ENCODE assay signal across 8 mouse cellular contexts in the genomic region with DNA sequence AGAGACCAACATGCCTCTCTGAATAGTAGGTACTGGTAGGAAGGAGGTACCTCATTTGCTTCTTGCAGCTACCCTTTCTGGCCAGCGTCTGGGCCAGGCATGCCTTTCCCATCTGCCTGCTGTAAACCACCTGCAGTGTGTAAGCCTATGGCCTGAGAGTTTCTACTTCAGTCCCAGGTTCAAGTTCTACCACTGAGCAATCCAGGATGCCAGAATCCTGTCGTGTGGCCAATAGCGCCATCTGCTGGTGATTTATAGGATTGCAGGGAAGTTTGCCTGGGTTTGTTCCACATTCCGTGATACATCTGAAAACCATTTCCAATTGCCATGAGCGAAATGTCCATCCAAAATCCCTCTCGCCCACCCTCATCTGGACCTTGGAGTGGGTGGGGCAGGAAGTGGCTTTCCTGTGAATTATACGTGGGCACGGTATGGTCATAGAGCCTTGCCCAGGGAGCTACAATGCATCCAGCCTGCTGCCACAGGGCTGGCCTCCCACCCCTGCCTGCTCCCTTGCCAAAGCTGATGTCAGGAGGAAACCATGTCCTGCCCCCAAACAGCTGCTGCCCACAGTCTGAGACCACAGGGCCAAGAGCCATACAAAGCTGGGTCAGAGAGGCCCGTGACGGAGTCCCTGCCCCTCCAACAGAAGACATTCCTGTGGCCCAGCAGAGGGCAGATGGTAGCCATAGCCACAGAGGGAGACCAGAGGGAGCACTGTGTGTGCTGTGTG.
DNase-seq lines count a peak whose midpoint lies in the region; ATAC-seq and TF ChIP-seq lines count a peak whose summit lies in the region.

No protein-coding gene starts in this region.

- in situ Hi-C loops in Patski (cut with MboI; ENCODE audit: low pct_unique_long_range_greater_than_20kb), result no loop called here

- TF ChIP-seq CTCF in Patski (IDR thresholded peaks at IDR 0.05), result no peak

- no peak overlapping the region for H3K27ac ChIP-seq in intestine, embryonic 14.5 days (ENCODE audit: low read depth)

- CTCF ChIA-PET in Patski (lab: Charles Lee), result interaction anchor here (0.6 to 7.2 kb wide), 41 partner anchors 9 to 402 kb away, joined by 3 to 69 read pairs (median 4); partner anchors contain the start of genes Ncor2 and Scarb1

- no peaks in the 10 kb centered on the region for H3K9me3 ChIP-seq in intestine, embryonic 14.5 days (ENCODE audit: control insufficient read depth, low read length)

- H3K4me3 ChIP-seq in intestine, embryonic 14.5 days (ENCODE audit: low read depth, low read length), result no peak overlapping the region

- 25% methylated on average over 10 of the region's 10 CpGs for WGBS in intestine, embryonic 14.5 days

- peaks cover 13% of the 10 kb centered on the region for H3K4me1 ChIP-seq in intestine, embryonic 14.5 days (replicated peaks; ENCODE audit: control insufficient read depth, insufficient read depth, low read length)

- peak; percentile 97 for DNase-seq in Patski (ENCODE audit: low read depth, low spot score)
- peak; percentile 88 to 91 for DNase-seq in cerebellum, postnatal 4 days (ENCODE audit: low spot score in 2 of 2)
- DNase-seq in gastrocnemius, postnatal 25 days, result peak; percentile 77
- peak; percentile 96 for DNase-seq in intestine, embryonic 14.5 days (ENCODE audit: low spot score)
- peak; percentile 90 to 91 for DNase-seq in left cerebral cortex, postnatal 14 days (ENCODE audit: low spot score in 2 of 2)
- DNase-seq in right cerebral cortex, postnatal 25 days, result peak; percentile 71

- H3K27me3 ChIP-seq in Patski, result no peaks in the 10 kb centered on the region
- H3K27me3 ChIP-seq in intestine, embryonic 14.5 days (replicated peaks; ENCODE audit: control insufficient read depth, insufficient read depth, low read length), result no peaks in the 10 kb centered on the region

- peak overlapping the region; percentile 40 for H3K4me2 ChIP-seq in intestine, embryonic 14.5 days (ENCODE audit: low read length)

- intact Hi-C loops in left cerebral cortex, postnatal 14 days (cut with DNase I), result loop anchor here (2.0 to 5.0 kb wide), 5 partner anchors 41 to 246 kb away; partner anchors contain the start of gene Ncor2

- POLR2A ChIA-PET in Patski (lab: Charles Lee), result interaction anchor here (0.6 to 1.5 kb wide), 6 partner anchors 21 to 368 kb away, joined by 3 to 5 read pairs (median 4); no protein-coding TSS in a partner anchor

- H3K9ac ChIP-seq in intestine, embryonic 14.5 days (ENCODE audit: low read length), result no peak overlapping the region

- H3K36me3 ChIP-seq in intestine, embryonic 14.5 days (ENCODE audit: control insufficient read depth, insufficient read depth, low read length), result no peaks in the 10 kb centered on the region

- ATAC-seq in Patski, result peak; percentile 84
- no peak for ATAC-seq in intestine, embryonic 14.5 days (replicated peaks; ENCODE audit: low FRiP score, low TSS enrichment, low read depth)
- ATAC-seq in megakaryocyte-erythroid progenitor cell, adult 5-6 weeks (replicated peaks; ENCODE audit: low FRiP score, low TSS enrichment, poor library complexity, severe bottlenecking), result peak; percentile 19; the same call in 1 of the 2 replicates
- ATAC-seq in erythroid progenitor cell, adult 5-6 weeks (replicated peaks; ENCODE audit: low FRiP score, poor library complexity, severe bottlenecking), result no peak; the same call in 1 of the 2 replicates

Comparison
In these comparisons a context has a peak if more than half of its experiments do, and no peak if none do; other contexts are left out.
1. ATAC-seq: peak in Patski (single experiment) and megakaryocyte-erythroid progenitor cell, adult 5-6 weeks (single experiment); none in intestine, embryonic 14.5 days (single experiment) and erythroid progenitor cell, adult 5-6 weeks (single experiment).
2. Peak in every context shown above with its lines, with median percentiles within 50 percentile points of each other: DNase-seq.